Mouse (Mus musculus) frontal cortex, postnatal 10 days (tissue): ENCODE data around the gene Zbtb48.
"Not testable (repeated sequence)": the region's sequence is repeated elsewhere in the genome, so short reads cannot be mapped to it uniquely, and the experiment has no call there.

ENCODE experiments used
- DNase-seq, 2 experiments: peaks; one replicate each; pipeline ENCODE4 v3.0.0; 2022; ENCODE audit warnings: low spot score in 2 of 2, mixed read lengths in 1 of 2

Zbtb48 gene

DNA sequence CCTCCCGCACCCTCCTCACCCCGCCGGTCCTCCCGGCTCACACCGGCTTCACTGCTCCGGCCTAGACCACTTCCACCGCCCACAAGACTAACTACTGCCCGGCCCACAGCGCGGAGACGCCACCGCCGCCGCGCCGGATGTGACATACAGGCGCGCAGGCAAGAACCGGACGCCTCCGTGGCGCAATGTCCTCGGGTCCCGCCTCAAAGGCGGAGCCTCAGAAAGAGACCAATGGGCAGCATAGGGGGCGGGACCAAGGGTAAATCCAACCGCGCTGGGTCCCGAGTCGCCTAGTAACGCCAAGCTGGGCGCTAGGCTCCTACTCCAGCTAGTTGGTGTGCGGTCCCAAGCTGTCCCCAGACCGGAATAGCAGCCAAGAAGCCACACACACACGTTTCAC, at the start of gene Zbtb48:
Gene Zbtb48 (minus strand): TSS at position 148 of the 400 bp plus-strand sequence.
- DNase-seq, result peak; percentile 96

DNA sequence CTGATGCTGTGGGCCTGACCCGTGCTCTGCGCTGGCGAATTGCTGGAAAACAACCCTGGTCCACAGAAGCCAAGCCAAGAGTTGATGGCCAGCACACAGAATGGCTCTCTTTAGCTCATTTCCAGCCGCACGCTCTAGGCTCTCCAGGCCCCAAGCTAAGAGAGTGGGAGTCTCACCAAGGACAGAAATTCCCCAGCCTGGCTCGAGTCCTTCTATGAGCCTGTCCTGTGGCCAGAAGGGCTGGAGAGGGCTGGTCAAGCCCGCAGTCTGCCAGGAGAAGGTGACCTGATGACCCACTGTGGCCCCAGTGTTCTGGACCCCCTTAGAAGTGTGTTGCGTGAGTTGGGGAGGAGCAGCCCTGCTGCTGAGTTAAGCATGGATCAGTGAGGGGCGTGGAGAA, 49.7 kb upstream of the Zbtb48 start:
- no peak for DNase-seq

DNA sequence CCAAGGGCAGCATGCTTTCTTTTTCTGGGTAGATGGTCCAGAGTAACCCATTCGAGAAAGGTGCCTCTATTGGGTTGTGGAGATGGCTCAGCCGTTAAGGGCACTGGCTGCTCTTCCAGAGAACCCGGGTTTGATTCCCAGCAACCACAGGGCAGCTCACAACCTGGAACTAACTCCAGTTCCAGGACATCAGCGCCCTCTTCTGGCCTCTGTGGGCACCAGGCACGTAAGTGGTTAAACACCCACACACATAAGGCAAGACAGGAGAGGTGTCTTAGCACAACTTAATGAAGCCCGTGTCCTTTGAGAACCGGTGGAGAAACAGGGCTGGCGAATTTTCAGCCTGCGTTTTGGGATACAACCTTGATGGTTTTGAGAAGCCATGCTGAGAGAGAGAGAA, 47.1 kb upstream of the Zbtb48 start:
- no peak for DNase-seq

DNA sequence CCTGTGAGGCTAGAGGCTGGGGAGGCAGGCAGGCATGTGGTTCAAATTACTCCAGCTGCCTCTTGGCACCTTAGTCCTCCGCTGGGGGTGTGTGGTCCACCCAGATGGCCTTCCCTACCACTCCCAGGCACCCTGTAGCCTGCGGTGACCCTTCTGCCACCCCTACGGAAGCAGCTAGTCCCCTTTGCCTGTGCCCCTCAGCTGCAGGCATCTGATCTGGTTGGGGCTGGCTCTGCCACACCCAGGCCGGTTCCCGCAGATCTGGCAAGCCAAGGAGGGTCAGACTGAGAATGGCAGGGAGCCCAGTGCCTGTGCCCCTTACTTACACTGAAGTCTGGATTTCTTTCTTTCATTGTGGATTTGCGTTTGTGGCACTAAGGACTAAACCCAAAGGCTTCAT, 46.2 kb upstream of the Zbtb48 start:
- DNase-seq, result no peak

DNA sequence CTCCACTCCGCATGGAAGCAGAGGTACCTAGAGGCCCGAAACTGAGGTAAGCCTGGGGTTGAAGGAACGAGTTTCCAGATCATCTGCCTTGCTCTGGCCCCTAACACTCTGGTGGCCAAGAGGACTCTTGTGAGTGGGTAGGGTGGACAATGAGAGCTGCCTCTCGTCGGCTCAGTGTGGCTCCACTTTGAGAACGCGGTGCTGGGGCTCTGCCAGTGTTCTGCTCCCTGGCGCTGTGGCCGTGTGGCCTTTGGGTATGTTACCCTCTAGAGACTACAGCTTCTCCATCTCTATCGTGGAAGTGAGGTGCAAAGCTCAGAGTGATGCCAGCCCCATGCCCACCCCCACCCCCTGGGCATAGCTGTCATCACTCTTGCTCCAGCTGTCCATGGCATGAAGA, 45.2 kb upstream of the Zbtb48 start:
- DNase-seq, result no peak

DNA sequence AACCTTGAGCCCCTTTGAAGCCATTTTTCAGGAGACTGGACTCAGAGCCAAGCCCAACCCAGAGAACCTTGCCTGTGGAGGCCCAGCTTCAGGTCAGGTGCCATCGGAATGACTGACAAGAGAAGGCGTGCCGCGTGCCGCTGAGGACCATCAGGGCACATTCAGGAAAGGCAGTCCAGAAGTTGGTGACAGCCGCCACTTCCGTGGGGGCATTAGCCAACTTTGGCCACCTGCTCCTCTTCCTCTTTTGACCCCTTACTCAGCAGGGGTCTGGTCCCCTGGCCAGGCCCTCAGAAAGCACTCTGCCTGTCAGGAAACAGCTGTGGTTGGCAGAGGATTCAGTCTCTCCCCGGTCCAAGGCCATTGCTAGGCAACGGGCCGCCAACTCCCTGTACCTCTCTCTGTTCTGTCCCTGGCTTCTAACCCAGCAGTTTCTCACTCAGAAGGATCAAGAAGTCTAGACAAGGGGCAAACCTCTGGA, 44.7 kb upstream of the Zbtb48 start, which contains the start of gene Plekhg5:
Gene Plekhg5 (plus strand): TSS at position 378 of the 481 bp plus-strand sequence.
- DNase-seq, result no peak

DNA sequence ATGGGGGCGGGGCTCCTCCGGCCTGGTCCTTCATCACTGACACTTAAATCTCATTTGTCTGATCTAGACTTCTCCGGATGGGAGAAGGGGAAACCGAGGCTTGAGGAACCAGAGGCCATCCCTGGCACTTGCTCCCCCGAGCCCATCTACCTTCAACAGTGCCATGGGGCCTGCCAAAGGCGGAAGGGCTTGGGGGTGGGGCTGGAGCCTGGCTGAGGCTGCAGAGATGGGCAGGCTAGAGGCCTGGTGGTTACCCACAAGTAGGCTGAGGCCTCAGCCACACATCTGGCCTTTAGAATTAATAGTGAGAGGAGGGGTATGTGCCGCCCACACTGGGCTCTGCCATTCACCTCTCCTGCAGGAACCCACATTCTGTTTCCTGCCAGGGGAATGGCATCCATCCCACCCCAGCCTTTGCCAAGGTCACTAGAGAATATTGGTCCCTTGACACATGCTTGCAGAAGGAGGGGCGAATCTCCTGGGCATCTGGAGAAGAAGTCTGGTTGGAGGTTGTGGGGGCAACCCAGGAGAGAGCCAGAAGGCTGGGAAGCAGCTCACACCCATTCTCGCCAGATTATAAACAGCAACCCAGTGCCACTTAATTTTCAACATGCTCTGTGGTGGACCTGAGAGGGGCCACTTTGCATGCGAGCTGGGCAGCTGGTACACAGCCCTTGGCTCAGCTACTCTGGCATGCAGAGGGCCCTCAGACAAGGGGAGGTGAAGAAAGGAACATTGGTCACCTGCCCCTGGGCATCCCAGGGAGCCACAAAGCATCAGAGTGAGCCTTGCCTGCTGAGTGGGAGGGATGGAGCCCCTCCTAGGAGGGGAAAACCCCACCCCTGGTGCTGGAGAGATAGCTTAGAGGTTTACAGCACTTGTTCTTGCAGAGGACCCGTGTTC, 43.3 kb upstream of the Zbtb48 start:
- DNase-seq, result no peak

DNA sequence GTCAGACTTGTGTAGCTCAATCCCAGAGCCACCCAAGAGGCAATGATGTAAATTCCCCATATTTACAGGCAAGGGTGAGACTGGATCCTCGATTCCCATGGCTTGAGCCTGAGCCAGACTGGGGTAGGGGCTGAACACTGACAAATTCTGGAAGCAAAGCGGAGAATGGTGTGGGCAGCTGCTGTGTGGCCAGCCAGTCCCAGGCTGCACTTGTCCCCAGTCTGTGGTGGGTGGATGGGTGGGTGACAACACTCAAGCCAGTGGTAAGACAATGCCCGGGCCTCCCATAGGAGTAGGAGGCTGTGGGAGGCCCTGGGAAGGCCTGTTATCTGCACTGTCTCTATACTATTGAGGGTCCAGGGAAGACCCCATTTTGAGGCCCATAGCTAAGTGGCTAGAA, 41.8 kb upstream of the Zbtb48 start:
- no peak for DNase-seq

DNA sequence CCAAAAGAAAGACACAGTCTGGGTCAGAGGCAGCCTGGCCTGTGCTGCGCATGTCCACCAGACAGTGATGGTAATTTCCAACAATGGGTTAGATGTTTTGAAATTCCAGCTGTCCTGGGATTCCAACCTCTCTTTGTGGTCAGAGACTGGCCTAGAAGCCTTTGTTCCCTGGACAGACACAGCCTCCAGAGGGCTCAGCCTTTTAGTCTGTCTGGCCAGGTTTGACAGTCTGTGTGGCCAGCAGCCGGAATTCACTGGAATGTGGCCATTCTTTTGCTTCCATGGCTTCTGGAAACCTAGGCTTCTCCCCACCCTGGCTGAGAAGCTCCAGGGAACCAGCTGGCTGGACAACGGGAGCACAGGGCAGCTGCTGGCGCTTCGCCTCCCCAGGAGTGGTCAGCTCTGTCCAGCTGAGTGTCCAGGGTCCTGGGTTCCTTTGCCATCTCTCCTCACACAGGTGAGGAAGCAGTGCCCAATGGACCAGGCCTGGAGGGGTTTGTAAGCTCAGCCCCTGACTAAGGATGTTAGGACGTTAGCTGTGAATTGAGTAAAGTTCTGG, 40.8 kb upstream of the Zbtb48 start:
- DNase-seq, result no peak

DNA sequence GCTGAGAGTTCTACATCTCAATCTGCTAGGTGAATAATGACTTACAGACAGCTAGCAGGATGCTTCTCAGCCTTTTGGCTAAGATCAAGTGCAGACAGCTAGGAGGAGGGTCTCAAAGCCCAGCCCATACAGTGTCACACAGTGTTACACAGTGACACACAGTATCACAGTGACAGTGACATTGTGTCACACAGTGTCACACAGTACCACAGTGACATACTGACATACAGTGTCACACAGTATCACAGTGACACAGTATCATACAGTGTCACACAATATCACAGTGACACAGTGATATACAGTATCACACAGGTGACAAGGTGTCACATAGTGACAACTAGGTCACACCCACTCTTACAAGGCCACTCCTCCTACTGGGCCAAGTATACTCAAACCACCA, 39.8 kb upstream of the Zbtb48 start:
- DNase-seq, result no peak

DNA sequence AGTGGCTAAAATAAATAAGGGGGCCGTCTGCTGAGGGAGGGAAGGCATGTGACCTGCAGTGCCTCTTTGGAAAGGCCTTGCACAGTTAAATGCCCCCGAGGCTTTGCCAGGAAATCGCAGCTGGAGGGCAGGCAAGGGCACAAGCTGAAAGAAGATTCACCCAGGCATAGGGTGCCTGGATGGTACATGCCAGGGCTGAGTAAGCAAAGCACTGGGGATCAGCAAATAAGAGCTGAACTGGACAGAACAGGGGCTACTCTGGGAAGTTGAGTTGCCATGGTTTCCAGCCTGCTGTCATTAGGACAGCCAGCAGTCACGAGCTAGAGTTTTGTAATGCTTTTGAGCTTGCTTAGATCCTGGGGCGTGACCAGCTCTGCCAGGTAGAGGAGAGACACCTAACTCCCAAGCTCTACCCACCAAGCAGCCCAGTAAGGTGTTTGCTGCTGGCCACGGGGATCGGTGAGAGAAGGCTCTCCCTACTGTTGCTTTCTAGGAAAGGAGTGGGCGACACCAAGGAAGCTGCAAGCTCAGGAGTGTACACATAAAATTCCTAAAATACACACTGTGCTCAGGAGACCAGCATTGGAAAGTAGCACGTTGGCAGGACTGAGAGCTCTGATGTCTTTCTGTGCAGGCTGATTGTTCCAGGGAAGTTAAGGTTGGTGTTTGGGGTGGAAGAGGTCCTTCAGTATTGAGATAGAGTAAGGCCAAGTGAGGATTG, 35.1 kb upstream of the Zbtb48 start:
- DNase-seq, result no peak

DNA sequence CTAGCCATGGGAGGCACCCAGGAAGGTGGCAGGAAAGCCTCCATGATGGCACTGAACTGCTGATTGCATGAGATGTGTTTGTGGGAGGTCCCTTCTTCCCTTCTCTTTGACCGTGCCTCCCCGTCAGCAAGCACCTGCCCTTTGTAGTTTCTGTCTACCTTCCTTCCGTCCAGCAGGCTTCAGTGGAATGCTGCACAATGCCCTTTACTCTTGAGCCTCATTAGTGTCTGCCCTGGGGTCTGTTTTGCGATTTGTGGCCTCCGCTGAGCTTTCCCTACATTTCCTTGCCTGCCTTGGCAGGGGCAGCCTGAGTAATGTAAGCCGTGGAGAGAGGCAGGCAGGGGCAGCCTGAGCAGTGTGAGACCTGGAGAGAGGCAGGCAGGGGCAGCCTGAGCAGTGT, 17.1 kb upstream of the Zbtb48 start:
- DNase-seq, result no peak

DNA sequence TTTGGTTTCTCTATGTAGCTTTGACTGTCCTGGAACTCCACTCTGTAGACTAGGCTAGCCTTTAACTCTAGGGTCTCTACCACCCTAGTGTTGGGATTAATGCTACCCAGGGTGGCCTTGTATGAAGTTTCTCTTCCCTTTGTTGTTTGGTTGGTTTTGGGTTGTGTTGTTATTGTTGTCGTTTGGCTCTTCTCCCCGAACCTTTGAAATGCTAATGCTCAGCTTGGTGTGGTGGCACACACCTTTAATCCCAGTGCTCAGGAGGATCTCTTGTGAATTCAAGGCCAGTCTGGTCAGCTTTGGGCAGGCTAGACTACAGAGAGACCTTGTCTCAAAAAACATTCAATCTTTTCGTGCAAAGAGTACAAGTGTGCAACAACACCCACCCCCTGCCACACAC, 15.7 kb upstream of the Zbtb48 start:
- no peak for DNase-seq

DNA sequence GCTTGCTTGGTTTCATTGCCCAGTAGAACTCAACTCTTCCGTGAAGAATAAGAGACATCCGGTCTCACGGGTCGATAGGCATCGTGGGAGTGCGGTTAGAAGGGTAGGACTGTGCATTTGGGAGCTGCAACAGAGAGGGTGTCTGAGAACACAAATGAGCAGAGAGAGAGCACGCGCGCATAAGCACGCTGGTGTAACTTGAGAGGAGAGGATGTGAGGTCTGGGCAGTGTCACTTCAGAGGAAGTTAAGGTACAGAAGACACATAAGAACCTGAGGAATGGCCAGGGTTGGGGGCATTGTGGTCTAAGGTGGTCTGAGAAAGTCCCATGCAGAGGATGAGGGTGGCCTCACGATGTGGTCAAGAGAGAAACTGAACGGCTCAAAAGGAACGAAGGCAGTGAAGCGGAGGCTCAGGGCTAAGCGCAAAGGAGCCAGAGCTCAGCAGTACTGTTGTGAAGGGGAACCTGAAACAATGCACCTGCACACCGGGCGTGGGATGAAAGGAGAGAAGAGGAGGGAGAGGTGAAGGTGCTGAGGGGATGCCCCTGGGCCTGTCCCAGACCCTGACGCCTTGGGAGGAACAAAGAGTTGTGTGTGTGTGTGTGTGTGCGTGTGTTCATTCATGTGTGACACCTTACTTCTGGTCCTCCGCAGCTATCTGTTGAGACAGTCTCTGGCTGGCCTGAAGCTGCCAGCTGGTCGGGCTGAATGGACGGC, 14.6 kb upstream of the Zbtb48 start:
- no peak for DNase-seq

DNA sequence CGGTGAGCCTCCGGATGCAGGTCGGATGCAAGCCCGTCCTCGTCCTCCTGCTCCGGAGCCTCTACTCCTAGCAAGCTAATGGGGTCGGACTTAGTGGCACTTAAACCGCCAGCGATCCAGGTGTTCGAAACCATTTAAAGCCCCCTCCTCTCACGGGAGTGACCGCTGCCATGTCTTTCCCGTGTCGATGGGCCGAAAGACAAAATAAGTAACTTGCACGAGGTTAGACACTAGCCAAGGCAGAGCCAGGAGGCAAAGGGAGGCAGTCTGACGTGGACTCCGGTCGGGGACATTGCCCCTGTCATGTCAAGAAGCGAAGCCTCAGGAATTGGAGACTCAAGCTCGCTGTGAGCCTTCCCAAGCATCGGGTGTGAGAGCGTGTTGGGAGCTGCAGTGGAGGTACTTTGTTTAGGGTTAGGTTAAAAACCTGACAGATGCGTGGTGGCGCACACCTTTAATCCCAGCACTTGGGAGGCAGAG, 12.4 kb upstream of the Zbtb48 start:
- no peak for DNase-seq

DNA sequence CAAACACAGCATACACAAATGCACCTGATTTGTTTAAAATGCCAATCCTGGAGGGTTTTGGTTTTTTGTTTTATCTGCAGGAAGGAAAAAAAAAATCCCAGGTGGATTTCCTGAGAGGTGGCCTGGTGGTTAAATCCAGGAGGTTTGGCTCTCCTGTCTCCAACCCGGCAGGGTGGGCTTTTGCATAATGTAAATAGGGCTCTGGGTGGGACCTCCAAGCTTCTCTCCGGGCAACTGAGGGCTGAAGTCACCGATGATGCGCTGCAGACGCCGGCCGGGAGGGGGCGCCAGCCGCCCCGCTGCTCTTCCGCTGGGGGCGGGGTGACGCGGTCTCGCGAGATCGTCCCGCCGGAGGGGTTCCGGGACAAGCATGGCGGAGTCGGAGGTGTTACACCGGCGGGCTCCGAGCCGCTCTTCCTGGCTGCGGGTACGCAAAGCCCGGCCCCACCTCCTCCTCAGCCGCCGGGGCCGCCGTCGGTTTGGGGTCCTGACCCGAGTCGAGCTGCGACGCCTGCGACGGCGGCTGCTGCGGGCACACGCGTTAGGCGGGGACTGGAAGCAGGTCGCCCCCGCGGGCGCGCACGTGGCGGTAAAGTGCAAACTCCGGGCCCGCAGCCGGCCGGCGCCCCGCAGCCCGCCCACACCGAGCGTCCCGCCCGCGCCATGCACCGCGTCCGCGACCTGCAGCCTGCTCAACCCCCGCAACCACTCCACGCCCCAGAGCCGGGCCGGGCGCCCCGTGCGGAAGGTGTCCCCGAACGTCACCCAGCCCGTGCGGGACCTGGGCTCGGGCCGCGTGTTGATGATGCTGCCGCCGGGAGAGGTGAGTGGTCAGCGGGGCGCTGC, 11.7 kb upstream of the Zbtb48 start, which contains the start of gene Nol9:
Gene Nol9 (plus strand): TSS at position 337 of the 846 bp plus-strand sequence.
- peak; percentile 84 to 93 for DNase-seq

DNA sequence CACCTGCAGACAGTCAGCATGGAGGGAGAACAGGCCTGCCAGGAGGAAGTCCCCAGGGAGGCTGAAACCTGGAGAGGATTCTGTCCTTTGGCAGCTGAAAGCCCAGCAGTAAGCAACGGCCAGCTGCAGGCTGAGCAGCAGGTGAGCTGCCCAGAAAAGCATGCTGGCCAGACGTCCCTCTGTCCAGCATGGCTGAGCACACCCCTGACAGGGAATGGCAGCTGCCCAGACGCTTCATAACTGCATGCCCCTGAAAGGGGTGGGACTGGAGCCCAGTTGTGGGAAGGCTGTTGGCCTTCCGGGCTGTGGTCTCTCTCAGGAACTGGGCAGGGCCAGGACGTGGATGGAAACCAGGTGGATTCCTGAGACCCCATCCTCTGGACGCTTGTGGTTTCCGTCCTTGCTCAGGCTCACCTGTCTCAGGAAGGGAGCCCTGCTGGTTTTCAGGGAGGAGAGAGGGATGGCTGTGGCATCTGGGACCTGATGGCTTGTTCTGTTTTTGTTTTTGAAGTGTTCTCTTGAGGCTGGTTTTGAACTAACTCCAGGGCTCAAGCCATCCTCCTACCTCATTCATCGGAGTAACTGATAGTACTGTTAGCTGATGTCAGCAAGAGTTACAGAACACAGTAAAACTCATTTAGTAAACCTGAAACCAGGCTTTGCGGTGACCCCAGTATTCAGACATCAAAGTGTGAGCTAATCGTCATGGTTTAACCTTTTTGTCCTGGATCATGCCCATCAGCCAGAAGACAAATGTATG, 10.9 kb upstream of the Zbtb48 start, which contains the start of gene Tas1r1:
Gene Tas1r1 (minus strand): TSS at position 344 of the 760 bp plus-strand sequence.
- DNase-seq, result no peak

DNA sequence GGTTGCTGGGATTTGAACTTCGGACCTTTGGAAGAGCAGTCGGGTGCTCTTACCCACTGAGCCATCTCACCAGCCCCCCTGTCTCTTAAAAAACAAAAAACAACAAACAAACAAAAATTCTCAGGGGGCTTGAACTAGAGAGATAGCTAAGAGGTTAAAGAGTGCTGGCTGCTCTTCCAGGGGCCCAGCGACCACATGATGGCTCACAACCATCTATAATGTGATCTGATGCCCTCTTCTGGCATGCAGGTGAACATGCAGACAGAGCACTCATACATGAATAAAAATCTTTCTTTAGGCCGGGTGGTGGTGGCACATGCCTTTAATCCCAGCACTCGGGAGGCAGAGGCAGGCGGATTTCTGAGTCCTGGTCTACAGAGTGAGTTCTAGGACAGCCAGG, 9.0 kb upstream of the Zbtb48 start:
- not testable (repeated sequence) for DNase-seq

DNA sequence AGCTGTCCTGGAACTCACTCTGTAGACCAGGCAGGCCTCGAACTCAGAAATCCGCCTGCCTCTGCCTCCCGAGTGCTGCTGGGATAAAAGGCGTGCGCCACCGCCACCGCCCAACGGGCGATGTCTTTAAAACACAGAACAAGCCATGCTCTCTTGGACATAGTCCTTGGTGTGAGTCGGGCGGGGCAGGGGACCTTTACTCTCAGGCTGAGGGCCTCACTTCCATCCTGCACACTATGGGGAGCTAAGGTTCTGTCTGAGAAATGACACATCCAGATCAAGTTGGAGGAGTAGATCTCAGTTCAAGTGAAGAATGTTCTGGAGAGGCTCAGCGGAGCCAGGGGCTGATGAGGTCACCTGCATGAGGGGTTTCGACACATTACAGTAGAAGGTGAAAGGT, 5.5 kb upstream of the Zbtb48 start:
- DNase-seq, result no peak

DNA sequence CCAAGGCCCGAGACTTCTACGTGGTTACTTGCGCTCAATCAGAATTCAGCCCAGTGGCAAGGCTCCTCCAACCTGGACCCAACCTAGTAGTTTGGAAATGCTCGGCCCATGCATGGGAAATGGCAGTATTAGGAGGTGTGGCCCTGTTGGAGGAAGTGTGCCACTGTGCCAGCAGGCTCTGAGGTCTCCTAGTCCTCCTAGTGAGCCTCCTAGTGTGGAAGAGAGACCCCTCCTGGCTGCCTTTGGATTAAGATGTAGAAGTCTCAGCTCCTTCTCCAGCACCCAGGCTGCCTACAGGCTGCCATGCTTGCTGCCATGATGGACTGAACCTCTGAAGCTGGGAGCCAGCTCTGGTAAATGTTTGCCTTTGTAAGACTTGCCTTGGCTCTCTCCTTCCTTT, 2.5 kb upstream of the Zbtb48 start:
- no peak for DNase-seq
